Mouse (Mus musculus): ENCODE results near the gene Mfsd6. TPM values are rescaled to one million over a fixed set of nuclear protein-coding genes. Genes with fewer than 3 reads are reported as not detected.

Mfsd6 gene
- 0.73 and 0.84 TPM in 2 replicates for polyA plus RNA-seq (2014; fragmentation: Nextera tagmentation; extraction: Ambion mirVana)

DNA sequence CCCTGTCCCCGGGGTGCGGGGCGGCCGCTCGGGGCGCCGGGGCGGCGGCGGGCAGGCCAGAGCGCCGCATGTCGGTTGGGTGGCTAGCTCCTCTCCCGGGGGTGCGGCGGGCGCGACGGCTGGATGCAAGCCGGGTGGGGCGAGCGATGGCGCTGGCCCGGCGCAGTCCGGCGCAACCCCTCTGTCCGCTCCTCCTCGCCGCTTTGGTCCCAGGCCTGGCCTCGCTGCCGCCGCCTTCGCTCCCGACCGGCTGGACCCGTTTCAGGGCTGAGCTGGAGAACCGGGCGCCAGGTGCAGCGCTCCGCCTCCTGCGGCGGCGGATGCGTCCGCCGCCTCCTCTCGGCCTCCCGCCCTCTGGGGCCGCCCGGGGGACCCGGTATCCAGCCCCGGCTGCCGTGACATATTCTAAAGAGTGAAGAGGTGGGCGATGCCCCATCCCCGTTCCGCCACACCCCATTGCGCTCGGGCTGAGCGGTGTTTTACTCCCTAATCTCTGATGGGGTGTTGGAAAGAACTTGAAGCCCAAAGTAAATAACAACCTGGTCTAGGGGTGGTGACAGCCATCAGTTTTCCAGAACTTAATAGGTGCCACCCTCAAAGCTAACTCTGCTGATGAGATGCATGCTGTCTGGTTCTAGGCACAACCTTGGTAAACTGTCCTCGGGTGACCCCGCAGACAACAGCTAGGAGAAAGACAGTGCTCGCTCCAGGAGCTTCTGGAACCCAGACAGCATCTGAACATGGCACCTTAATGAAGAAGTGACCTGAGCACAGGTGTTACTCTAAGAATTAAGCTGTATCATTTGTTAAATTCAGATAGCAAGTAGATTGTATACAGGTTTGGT, at the start of gene Mfsd6:
Gene Mfsd6 (minus strand): TSS at position 407 of the 845 bp plus-strand sequence.
- WGBS: 3% methylated on average over 56 of the region's 63 CpGs
- peak; percentile 30; the same call in 1 of the 2 replicates for ATAC-seq (replicated peaks; ENCODE audit: low FRiP score)
- DNase-seq (ENCODE audit: low spot score): peak; percentile 51
- no peak within 1 kb of the TSS for H3K27ac ChIP-seq (ENCODE audit: low read depth, low read length)
- H3K9ac ChIP-seq (ENCODE audit: low read depth, low read length): peak within 1 kb of the TSS; percentile 17; the same call in 1 of the 2 replicates
- peak within 1 kb of the TSS; percentile 76 for H3K4me3 ChIP-seq (ENCODE audit: low read depth, low read length)
- no peaks in the 10 kb centered on the region for H3K9me3 ChIP-seq (ENCODE audit: control insufficient read depth, low read length)
- peaks cover 24% of the 10 kb centered on the region for H3K27me3 ChIP-seq (replicated peaks; ENCODE audit: control insufficient read depth, insufficient read depth, low read length)
- peak within 1 kb of the TSS; percentile 97 for H3K4me2 ChIP-seq
- H3K4me1 ChIP-seq (replicated peaks; ENCODE audit: control insufficient read depth, insufficient read depth, low read length): peaks cover 3% of the 10 kb centered on the region; the same call in 1 of the 2 replicates
- no peaks in the 10 kb centered on the region for H3K36me3 ChIP-seq (ENCODE audit: control insufficient read depth, insufficient read depth, low read length)

DNA sequence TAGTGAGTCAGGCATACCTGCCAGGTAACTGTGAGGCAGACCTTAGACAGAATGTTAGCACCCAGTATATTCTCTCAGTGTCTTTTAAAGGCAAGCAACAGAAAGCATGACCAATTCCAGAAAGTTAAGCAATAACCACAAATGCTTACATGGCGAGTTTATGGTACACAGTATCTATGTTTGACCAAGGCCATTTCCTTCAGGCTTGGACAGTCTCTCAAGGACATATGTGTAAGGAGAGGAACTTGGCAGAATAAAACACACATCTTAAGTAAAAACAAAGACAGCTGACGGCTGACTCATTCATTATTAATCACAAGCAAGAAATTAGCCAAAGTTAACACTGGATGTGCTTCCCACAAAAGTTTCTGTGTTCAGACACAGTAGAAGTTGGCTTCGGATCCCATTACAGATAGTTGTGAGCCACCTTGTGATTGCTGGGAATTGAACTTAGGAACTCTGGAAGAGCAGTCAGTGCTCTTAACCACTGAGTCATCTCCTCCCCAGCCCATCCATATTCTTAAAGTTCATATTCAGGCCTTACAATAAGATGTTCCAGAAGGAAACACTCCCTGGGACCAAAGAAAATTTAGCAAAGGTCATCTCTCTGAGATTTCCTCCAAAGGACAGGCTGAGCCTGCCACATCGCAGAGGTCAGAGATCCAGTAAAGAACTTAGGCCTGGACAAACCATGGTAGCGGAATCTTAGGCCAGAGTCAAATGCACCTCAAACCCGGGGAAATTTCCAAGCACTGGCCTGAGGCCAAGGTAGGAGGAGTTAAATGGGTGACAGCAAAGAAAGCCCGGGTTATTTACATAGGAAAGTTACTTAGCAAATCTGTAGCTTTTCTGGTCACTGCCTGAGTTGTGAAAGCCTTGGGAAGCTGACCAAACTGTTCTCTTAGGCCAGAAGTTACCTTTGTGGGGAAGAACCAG, 38.2 kb upstream of the Mfsd6 start:
- no peak overlapping the region for H3K4me2 ChIP-seq
- no peak overlapping the region for H3K4me3 ChIP-seq (ENCODE audit: low read depth, low read length)
- H3K36me3 ChIP-seq (ENCODE audit: control insufficient read depth, insufficient read depth, low read length): no peaks in the 10 kb centered on the region
- no peaks in the 10 kb centered on the region for H3K9me3 ChIP-seq (ENCODE audit: control insufficient read depth, low read length)
- 75% methylated on average over 7 of the region's 7 CpGs for WGBS
- H3K27ac ChIP-seq (ENCODE audit: low read depth, low read length): no peak overlapping the region
- DNase-seq (ENCODE audit: low spot score) (no peak), ATAC-seq (replicated peaks; ENCODE audit: low FRiP score) (no peak)
- no peaks in the 10 kb centered on the region for H3K27me3 ChIP-seq (replicated peaks; ENCODE audit: control insufficient read depth, insufficient read depth, low read length)
- H3K9ac ChIP-seq (ENCODE audit: low read depth, low read length): no peak overlapping the region
- no peaks in the 10 kb centered on the region for H3K4me1 ChIP-seq (replicated peaks; ENCODE audit: control insufficient read depth, insufficient read depth, low read length)

GRCm38 (mm10) chr1:52763894-52764809, 36.9 kb upstream of the Mfsd6 start:
- H3K9ac ChIP-seq (ENCODE audit: low read depth, low read length): no peak overlapping the region
- DNase-seq (ENCODE audit: low spot score): no peak
- 53% methylated on average over 4 of the region's 4 CpGs for WGBS
- no peaks in the 10 kb centered on the region for H3K4me1 ChIP-seq (replicated peaks; ENCODE audit: control insufficient read depth, insufficient read depth, low read length)
- H3K9me3 ChIP-seq (ENCODE audit: control insufficient read depth, low read length): no peaks in the 10 kb centered on the region
- ATAC-seq (replicated peaks; ENCODE audit: low FRiP score): no peak
- no peaks in the 10 kb centered on the region for H3K36me3 ChIP-seq (ENCODE audit: control insufficient read depth, insufficient read depth, low read length)
- no peak overlapping the region for H3K27ac ChIP-seq (ENCODE audit: low read depth, low read length)
- H3K4me2 ChIP-seq: peak overlapping the region; percentile 33; the same call in 1 of the 2 replicates
- no peak overlapping the region for H3K4me3 ChIP-seq (ENCODE audit: low read depth, low read length)
- H3K27me3 ChIP-seq (replicated peaks; ENCODE audit: control insufficient read depth, insufficient read depth, low read length): no peaks in the 10 kb centered on the region

DNA sequence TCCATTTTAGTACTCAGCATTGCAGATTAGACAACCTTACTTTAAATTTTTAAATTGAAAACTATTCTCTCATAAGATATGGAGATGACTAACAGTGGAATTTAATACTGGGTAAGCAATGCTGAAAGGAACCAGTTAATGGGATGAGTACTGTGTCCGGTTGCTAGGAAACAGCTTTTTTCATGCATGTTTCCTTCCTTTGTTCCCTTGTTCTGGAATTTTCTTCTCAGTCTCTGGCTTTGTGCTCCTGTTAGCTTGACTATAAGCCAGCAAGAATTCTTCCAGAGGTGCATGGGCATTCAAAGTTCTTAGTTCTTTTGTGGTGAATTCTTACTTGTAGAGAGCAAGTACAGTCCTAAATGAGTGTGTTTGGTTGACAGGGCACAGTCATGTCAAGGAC, 30.9 kb upstream of the Mfsd6 start:
- no peak for ATAC-seq (replicated peaks; ENCODE audit: low FRiP score)
- WGBS: 88% methylated on average over 1 of the region's 1 CpGs
- no peaks in the 10 kb centered on the region for H3K27me3 ChIP-seq (replicated peaks; ENCODE audit: control insufficient read depth, insufficient read depth, low read length)
- H3K36me3 ChIP-seq (ENCODE audit: control insufficient read depth, insufficient read depth, low read length): no peaks in the 10 kb centered on the region
- no peak overlapping the region for H3K4me2 ChIP-seq
- H3K4me3 ChIP-seq (ENCODE audit: low read depth, low read length): no peak overlapping the region
- H3K4me1 ChIP-seq (replicated peaks; ENCODE audit: control insufficient read depth, insufficient read depth, low read length): no peaks in the 10 kb centered on the region
- no peak overlapping the region for H3K9ac ChIP-seq (ENCODE audit: low read depth, low read length)
- no peak overlapping the region for H3K27ac ChIP-seq (ENCODE audit: low read depth, low read length)
- H3K9me3 ChIP-seq (ENCODE audit: control insufficient read depth, low read length): no peaks in the 10 kb centered on the region
- no peak for DNase-seq (ENCODE audit: low spot score)

DNA sequence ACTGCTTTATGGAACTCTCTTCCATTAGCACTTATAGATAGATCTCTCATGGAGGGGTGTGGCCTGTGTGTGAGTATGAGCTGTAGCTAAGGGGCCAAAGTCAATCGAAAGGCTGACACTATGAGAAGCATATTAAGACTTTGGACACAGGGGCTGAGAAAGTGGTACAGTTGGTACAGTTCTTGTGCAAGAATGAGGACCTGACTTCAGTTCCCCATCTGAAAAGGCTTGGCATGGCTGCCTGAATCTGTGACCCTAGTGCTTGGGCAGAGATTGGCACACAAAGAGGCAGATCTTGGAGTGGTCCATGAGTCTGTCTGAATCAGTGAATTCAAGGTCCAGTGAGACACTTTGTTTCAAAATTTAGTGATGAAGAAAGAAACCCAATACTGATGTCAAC, 27.1 kb upstream of the Mfsd6 start:
- Histone ChIP-seq H3K4me2 (no peak overlapping the region), H3K27me3 (replicated peaks; ENCODE audit: control insufficient read depth, insufficient read depth, low read length) (no peaks in the 10 kb centered on the region), H3K27ac (ENCODE audit: low read depth, low read length) (no peak overlapping the region), H3K4me3 (ENCODE audit: low read depth, low read length) (no peak overlapping the region), H3K4me1 (replicated peaks; ENCODE audit: control insufficient read depth, insufficient read depth, low read length) (no peaks in the 10 kb centered on the region), H3K36me3 (ENCODE audit: control insufficient read depth, insufficient read depth, low read length) (no peaks in the 10 kb centered on the region), H3K9ac (ENCODE audit: low read depth, low read length) (no peak overlapping the region), H3K9me3 (ENCODE audit: control insufficient read depth, low read length) (no peaks in the 10 kb centered on the region)
- ATAC-seq (replicated peaks; ENCODE audit: low FRiP score) (no peak), DNase-seq (ENCODE audit: low spot score) (no peak)
- 82% methylated on average over 1 of the region's 1 CpGs for WGBS

GRCm38 (mm10) chr1:52753828-52754227, 26.6 kb upstream of the Mfsd6 start:
- Histone ChIP-seq H3K27ac (ENCODE audit: low read depth, low read length) (no peak overlapping the region), H3K36me3 (ENCODE audit: control insufficient read depth, insufficient read depth, low read length) (no peaks in the 10 kb centered on the region), H3K4me3 (ENCODE audit: low read depth, low read length) (no peak overlapping the region), H3K27me3 (replicated peaks; ENCODE audit: control insufficient read depth, insufficient read depth, low read length) (no peaks in the 10 kb centered on the region), H3K4me2 (no peak overlapping the region), H3K4me1 (replicated peaks; ENCODE audit: control insufficient read depth, insufficient read depth, low read length) (no peaks in the 10 kb centered on the region), H3K9me3 (ENCODE audit: control insufficient read depth, low read length) (no peaks in the 10 kb centered on the region), H3K9ac (ENCODE audit: low read depth, low read length) (no peak overlapping the region)
- WGBS: 59% methylated on average over 2 of the region's 2 CpGs
- DNase-seq (ENCODE audit: low spot score): no peak
- no peak for ATAC-seq (replicated peaks; ENCODE audit: low FRiP score)

DNA sequence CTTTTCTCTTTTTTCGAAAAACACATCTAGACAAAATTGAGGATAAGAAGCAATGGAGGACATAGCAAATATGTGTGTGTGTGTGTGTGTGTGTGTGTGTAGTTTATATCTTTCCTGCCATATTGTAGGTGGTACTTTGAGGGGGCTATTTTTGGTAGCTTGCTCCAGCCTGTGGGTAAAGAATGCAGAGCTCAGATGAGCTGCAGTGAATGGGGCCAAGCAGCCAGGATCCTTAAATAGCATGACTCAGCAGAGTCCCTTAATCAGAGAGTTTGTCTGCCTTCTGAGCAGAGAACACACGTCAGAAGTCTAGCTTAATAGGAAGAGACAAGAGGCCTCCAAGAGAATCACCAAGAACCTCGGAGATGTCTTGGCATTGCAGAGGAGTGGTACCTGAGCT, 25.4 kb upstream of the Mfsd6 start:
- Histone ChIP-seq H3K27ac (ENCODE audit: low read depth, low read length) (no peak overlapping the region), H3K36me3 (ENCODE audit: control insufficient read depth, insufficient read depth, low read length) (no peaks in the 10 kb centered on the region), H3K4me2 (no peak overlapping the region), H3K9ac (ENCODE audit: low read depth, low read length) (no peak overlapping the region), H3K4me1 (replicated peaks; ENCODE audit: control insufficient read depth, insufficient read depth, low read length) (no peaks in the 10 kb centered on the region), H3K9me3 (ENCODE audit: control insufficient read depth, low read length) (no peaks in the 10 kb centered on the region), H3K4me3 (ENCODE audit: low read depth, low read length) (no peak overlapping the region), H3K27me3 (replicated peaks; ENCODE audit: control insufficient read depth, insufficient read depth, low read length) (no peaks in the 10 kb centered on the region)
- no peak for DNase-seq (ENCODE audit: low spot score)
- ATAC-seq (replicated peaks; ENCODE audit: low FRiP score): 0 out of 2 replicates have a peak, but pooled peaks have one; percentile 36
- 40% methylated on average over 3 of the region's 3 CpGs for WGBS

GRCm38 (mm10) chr1:52751634-52752033, 24.4 kb upstream of the Mfsd6 start:
- Histone ChIP-seq H3K4me2 (no peak overlapping the region), H3K9me3 (ENCODE audit: control insufficient read depth, low read length) (no peaks in the 10 kb centered on the region), H3K36me3 (ENCODE audit: control insufficient read depth, insufficient read depth, low read length) (no peaks in the 10 kb centered on the region), H3K27me3 (replicated peaks; ENCODE audit: control insufficient read depth, insufficient read depth, low read length) (no peaks in the 10 kb centered on the region), H3K4me3 (ENCODE audit: low read depth, low read length) (no peak overlapping the region), H3K9ac (ENCODE audit: low read depth, low read length) (no peak overlapping the region), H3K27ac (ENCODE audit: low read depth, low read length) (no peak overlapping the region), H3K4me1 (replicated peaks; ENCODE audit: control insufficient read depth, insufficient read depth, low read length) (no peaks in the 10 kb centered on the region)
- ATAC-seq (replicated peaks; ENCODE audit: low FRiP score) (no peak), DNase-seq (ENCODE audit: low spot score) (no peak)
- 79% methylated on average over 1 of the region's 1 CpGs for WGBS

All from liver, embryonic 11.5 days (tissue).